Mouse (Mus musculus): ENCODE data around the gene Zmiz1. TPM values are rescaled to one million over a fixed set of nuclear protein-coding genes. Genes with fewer than 3 reads are reported as not detected.

Zmiz1 gene
- total RNA-seq, 2 experiments from 2014 or later: 106 to 107 TPM

GRCm38 (mm10) chr14:25610396-25611158 is 151.6 kb downstream of the Zmiz1 start:
- intact Hi-C loops (cut with DNase I): no loop called here
- Histone ChIP-seq H3K4me3 (peak overlapping the region; percentile 74), H3K27ac (peak overlapping the region; percentile 29)
- DNase-seq (ENCODE audit: extremely low spot score in 1 of 2, low spot score in 2 of 2): no peak
- TF ChIP-seq CTCF (IDR thresholded peaks at IDR 0.05): no peak

- Histone ChIP-seq H3K4me3 (peak overlapping the region; percentile 74), H3K27ac (peak overlapping the region; percentile 29)
- no peak for DNase-seq (ENCODE audit: extremely low spot score in 1 of 2, low spot score in 2 of 2)
- no peak for TF ChIP-seq CTCF (IDR thresholded peaks at IDR 0.05)
- intact Hi-C loops (cut with DNase I): no loop called here
Measured at GRCm38 (mm10) chr14:25611159-25611697, 152.2 kb downstream of the Zmiz1 start.

GRCm38 (mm10) chr14:25611815-25612698 is 153.1 kb downstream of the Zmiz1 start:
- Histone ChIP-seq H3K4me3 (no peak overlapping the region), H3K27ac (no peak overlapping the region)
- no peak for DNase-seq (ENCODE audit: extremely low spot score in 1 of 2, low spot score in 2 of 2)
- no peak for TF ChIP-seq CTCF (IDR thresholded peaks at IDR 0.05)
- intact Hi-C loops (cut with DNase I): no loop called here

GRCm38 (mm10) chr14:25613942-25614575 is 155.1 kb downstream of the Zmiz1 start:
- intact Hi-C loops (cut with DNase I): no loop called here
- no peak for TF ChIP-seq CTCF (IDR thresholded peaks at IDR 0.05)
- no peak for DNase-seq (ENCODE audit: extremely low spot score in 1 of 2, low spot score in 2 of 2)
- Histone ChIP-seq H3K4me3 (no peak overlapping the region), H3K27ac (peak overlapping the region; percentile 19; the same call in 1 of the 2 replicates)

GRCm38 (mm10) chr14:25614684-25615083 is 155.7 kb downstream of the Zmiz1 start:
- Histone ChIP-seq H3K27ac (peak overlapping the region; percentile 19; the same call in 1 of the 2 replicates), H3K4me3 (no peak overlapping the region)
- no peak for TF ChIP-seq CTCF (IDR thresholded peaks at IDR 0.05)
- intact Hi-C loops (cut with DNase I): no loop called here
- DNase-seq (ENCODE audit: extremely low spot score in 1 of 2, low spot score in 2 of 2): no peak

GRCm38 (mm10) chr14:25615602-25616001 is 156.6 kb downstream of the Zmiz1 start:
- no peak overlapping the region for H3K4me3 ChIP-seq
- no peak overlapping the region; the same call in 1 of the 2 replicates for H3K27ac ChIP-seq
- no peak for TF ChIP-seq CTCF (IDR thresholded peaks at IDR 0.05)
- intact Hi-C loops (cut with DNase I): no loop called here
- no peak for DNase-seq (ENCODE audit: extremely low spot score in 1 of 2, low spot score in 2 of 2)

- Histone ChIP-seq H3K4me3 (no peak overlapping the region), H3K27ac (no peak overlapping the region)
- intact Hi-C loops (cut with DNase I): no loop called here
- no peak for DNase-seq (ENCODE audit: extremely low spot score in 1 of 2, low spot score in 2 of 2)
- no peak for TF ChIP-seq CTCF (IDR thresholded peaks at IDR 0.05)
Measured at GRCm38 (mm10) chr14:25616009-25616723, 157.2 kb downstream of the Zmiz1 start.

GRCm38 (mm10) chr14:25617264-25617663 is 158.3 kb downstream of the Zmiz1 start:
- DNase-seq (ENCODE audit: extremely low spot score in 1 of 2, low spot score in 2 of 2): no peak
- intact Hi-C loops (cut with DNase I): no loop called here
- Histone ChIP-seq H3K27ac (no peak overlapping the region), H3K4me3 (no peak overlapping the region)
- TF ChIP-seq CTCF (IDR thresholded peaks at IDR 0.05): no peak

- no peak for TF ChIP-seq CTCF (IDR thresholded peaks at IDR 0.05)
- peak overlapping the region; percentile 62; the same call in 1 of the 2 replicates for H3K27ac ChIP-seq
- no peak overlapping the region for H3K4me3 ChIP-seq
- no peak for DNase-seq (ENCODE audit: extremely low spot score in 1 of 2, low spot score in 2 of 2)
- intact Hi-C loops (cut with DNase I): no loop called here
Measured at GRCm38 (mm10) chr14:25619066-25619762, 160.2 kb downstream of the Zmiz1 start.

GRCm38 (mm10) chr14:25620766-25621165 is 161.8 kb downstream of the Zmiz1 start:
- intact Hi-C loops (cut with DNase I): no loop called here
- H3K4me3 ChIP-seq: no peak overlapping the region
- TF ChIP-seq CTCF (IDR thresholded peaks at IDR 0.05): no peak
- no peak for DNase-seq (ENCODE audit: extremely low spot score in 1 of 2, low spot score in 2 of 2)
- no peak overlapping the region for H3K27ac ChIP-seq

All from left cerebral cortex, adult 2 months (tissue).